Mouse (Mus musculus) lung, embryonic 16.5 days (tissue): Measurements from ENCODE around the gene Gm20820. TPM values are rescaled to one million over a fixed set of nuclear protein-coding genes. Genes with fewer than 3 reads are reported as not detected.
"Not testable (repeated sequence)": the region's sequence is repeated elsewhere in the genome, so short reads cannot be mapped to it uniquely, and the experiment has no call there.

Experiments
- ATAC-seq: fragments of 200-750 bp; cut with Nextera tagmentation; 2 replicates; pipeline ENCODE4 v1.8.0; 2017; ENCODE audit warnings: low read depth, mild to moderate bottlenecking, moderate library complexity
- H3K27ac ChIP-seq: fragments of 300-500 bp; sonication (generic); 2 replicates; pipeline ENCODE4 v1.5.1; 2014; ENCODE audit warnings: mild to moderate bottlenecking, control low read depth, low read length
- H3K27me3 ChIP-seq: fragments of 300-500 bp; sonication (generic); 2 replicates; pipeline ENCODE4 v1.6.1; 2014; ENCODE audit warnings: low read depth, low read length, mixed read lengths; ENCODE audit not compliant: control insufficient read depth, insufficient read depth
- H3K36me3 ChIP-seq: fragments of 300-500 bp; sonication (generic); 2 replicates; pipeline ENCODE4 v1.6.1; 2014; ENCODE audit warnings: low read length; ENCODE audit not compliant: control insufficient read depth, insufficient read depth
- H3K4me1 ChIP-seq: fragments of 300-500 bp; sonication (generic); replicated peaks from 2 replicates; pipeline ENCODE4 v1.6.1; 2014; ENCODE audit warnings: low read length, mixed read lengths; ENCODE audit not compliant: control insufficient read depth, insufficient read depth
- H3K4me2 ChIP-seq: fragments of 300-500 bp; sonication (generic); 2 replicates; pipeline ENCODE4 v1.6.1; 2014; ENCODE audit warnings: low read depth, low read length, control low read depth
- H3K4me3 ChIP-seq: fragments of 300-500 bp; sonication (generic); 2 replicates; pipeline ENCODE4 v1.5.1; 2014; ENCODE audit warnings: mild to moderate bottlenecking, low read length, control low read depth
- H3K9ac ChIP-seq: fragments of 300-500 bp; sonication (generic); 2 replicates; pipeline ENCODE4 v1.6.1; 2014; ENCODE audit warnings: low read length, control low read depth
- H3K9me3 ChIP-seq: fragments of 300-500 bp; sonication (generic); 2 replicates; pipeline ENCODE4 v1.6.1; 2016; ENCODE audit warnings: low read length; ENCODE audit not compliant: control insufficient read depth
- WGBS: fragments of 180-500 bp; shearing (Covaris S2); extraction: QIAGEN DNeasy Blood & Tissue Kit; methylation state at CpG from one replicate; pipeline ENCODE4 v1.1.7; 2014; 5-methylcytosine and 5-hydroxymethylcytosine counted together
- polyA plus RNA-seq: library from polyadenylated mRNA; unstranded; fragments of >200 nt; fragmentation: Nextera tagmentation; extraction: Ambion mirVana; gene quantifications from 2 replicates; pipeline ENCODE4 v1.2.1, GENCODE M21; 2015

Gm20820 gene
- polyA plus RNA-seq, result not detected in 2 replicates

- not testable (repeated sequence) for H3K9ac ChIP-seq, H3K4me2 ChIP-seq, H3K4me1 ChIP-seq, ATAC-seq, H3K27me3 ChIP-seq, H3K27ac ChIP-seq, H3K9me3 ChIP-seq, H3K36me3 ChIP-seq, H3K4me3 ChIP-seq
- no CpG with 5 or more reads among the region's 6 CpGs for WGBS
Measured at GRCm38 (mm10) chrY:86061472-86061871, at the start of gene Gm20820. Gm20820 (plus strand) TSS chrY:86061772.
